Mouse (Mus musculus): ENCODE results near the gene Disp1.

Gene Disp1

DNA sequence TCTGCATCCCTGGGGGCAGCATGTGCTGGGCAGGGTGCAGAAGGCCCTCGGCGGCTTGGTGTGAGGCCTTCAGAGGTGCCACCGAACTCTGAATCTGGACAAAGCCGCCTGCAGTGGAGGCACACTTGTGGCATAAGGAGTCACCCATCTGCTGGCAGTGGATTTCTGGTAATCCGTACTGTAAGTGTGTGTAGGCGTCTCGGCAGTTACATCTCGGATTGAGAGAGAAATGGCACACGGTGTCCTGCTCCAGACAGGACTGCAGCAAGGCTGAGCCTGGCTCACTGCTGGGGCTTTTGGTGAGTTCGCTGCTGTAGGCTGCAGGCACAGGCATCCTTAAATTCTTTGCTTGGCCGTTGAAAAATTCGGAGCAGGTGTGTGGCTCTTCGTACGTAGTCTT, 134.5 kb downstream of the Disp1 start:
- no peak for DNase-seq (ENCODE audit: low read depth, low spot score)

- no peak for DNase-seq (ENCODE audit: low read depth, low spot score)
Measured at GRCm38 (mm10) chr1:183084085-183085050, 137.0 kb downstream of the Disp1 start.

GRCm38 (mm10) chr1:183082436-183082835, 138.9 kb downstream of the Disp1 start:
- DNase-seq (ENCODE audit: low read depth, low spot score): no peak

- DNase-seq (ENCODE audit: low read depth, low spot score): no peak
Measured at GRCm38 (mm10) chr1:183081126-183081525, 140.2 kb downstream of the Disp1 start.

DNA sequence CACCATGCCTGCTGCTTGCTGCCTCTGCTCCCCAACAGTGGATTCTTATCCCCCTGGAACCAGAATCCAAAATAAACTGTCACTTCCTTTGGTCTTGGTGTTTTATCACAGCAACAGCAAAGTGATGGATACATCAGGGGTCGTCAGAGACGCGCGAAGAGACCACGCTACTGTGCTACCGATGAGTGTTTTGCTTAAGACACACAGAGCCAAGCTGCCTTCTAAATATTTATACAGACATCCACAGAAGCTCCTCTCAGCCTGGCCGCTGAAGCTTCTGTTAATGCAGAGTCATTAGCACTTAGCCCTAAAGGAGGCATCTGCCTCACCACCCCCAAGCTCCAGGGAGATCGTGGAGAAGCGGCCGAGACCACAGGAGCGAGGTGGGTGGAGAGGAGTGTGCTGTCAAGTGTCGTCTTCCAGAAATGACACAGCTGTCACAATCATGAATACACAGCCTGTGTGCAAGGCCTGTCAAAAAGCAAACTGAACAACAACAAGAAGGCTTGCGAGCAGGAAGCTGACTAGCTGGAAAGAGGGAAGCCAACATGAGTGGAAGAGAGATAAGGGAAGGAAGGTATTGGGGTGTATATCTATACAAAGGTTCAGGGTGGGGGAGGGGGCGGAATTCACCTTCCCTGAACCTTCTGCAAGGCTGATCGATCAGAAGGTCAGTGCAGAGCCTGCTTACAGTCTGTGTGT, 146.1 kb downstream of the Disp1 start:
- DNase-seq (ENCODE audit: low read depth, low spot score): no peak

DNA sequence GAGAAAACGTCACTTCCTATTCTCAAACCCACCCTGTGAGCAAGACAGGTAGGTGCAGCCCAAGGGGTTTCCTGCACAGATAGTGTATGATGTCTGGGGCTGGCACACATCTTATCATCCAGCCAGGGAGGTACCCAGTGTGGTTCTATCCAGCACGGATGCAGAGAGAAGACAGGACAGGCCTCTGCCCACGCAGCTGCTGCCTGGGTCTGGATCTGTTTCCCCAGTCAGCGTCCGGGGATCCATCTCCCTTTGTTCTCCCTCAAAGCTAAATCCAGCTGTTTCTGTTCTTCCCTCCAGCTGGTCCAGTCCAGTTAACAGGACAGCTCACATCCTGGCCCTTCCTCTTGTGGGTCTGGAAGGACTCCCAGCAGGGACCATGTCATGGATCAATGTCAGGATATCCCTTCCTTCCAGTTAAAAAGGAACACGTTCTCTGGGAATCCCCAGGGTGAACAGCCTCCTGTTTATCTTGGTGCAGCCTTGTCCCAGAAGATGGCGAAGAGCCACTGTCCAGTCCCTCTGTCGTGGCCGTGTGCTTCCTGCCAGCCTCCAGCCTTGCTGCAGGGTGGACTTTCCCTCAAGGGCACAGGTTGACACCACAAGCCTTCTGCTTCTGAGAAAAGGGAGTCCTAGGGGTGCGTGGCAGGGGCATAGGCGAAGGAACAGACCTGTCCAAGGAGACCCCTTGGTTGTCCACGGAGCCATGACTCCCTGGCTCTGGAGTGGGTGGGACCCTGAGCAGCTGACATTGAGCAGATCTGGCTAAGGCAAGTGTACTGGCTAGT, 148.9 kb downstream of the Disp1 start:
- no peak for DNase-seq (ENCODE audit: low read depth, low spot score)

DNA sequence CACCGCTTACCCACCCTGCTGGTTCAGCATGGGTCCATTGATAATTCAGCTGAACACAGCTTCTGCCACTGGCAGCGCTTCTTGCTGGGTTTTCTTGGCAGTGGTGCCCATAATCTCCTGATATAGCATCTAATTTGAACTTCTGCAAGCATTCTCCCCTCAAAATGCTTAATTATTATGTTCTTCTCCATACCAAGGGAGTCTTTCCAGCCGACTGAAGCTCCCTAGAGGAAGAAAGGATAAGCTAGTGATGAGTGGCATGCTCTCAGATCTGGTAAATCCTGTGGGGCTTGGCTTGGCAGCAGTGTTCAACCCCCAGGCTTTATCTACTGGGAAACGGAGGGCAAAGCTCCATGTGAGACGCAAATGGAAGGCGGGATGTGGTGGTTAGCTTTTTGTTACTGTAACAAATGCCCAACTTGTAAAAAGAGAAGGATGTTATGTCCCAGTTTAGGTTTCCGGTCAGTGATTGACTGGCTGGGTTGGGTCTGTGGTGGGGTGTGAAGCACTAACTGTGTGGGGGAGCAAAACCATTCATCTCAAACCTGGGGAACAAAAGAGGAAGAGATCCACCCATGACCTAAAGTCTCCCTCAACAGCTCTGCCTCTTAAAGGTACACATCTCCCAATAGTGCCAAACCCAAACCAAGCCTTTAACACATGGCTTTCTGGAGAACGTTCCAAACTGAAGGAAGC, 151.2 kb downstream of the Disp1 start:
- DNase-seq (ENCODE audit: low read depth, low spot score): no peak

DNA sequence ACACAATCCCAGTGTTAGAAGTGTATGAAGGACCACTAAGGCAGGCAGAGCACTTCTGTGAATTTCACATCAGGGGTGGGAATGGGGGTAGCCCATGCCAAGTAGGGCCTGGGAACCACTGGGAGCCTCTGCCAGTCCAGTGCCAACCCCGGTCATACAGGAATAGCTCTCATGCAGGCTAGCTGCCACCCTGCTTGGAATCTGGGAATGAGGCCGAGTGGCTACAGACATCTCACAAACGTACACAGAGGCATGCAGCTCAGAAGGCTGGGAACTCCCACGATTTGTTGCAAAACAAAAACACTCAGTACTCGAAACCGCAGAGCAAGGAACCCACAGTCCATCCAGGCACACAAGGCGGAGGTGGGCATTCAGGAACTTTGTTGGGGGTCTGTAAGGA, 153.5 kb downstream of the Disp1 start:
- DNase-seq (ENCODE audit: low read depth, low spot score): no peak

DNA sequence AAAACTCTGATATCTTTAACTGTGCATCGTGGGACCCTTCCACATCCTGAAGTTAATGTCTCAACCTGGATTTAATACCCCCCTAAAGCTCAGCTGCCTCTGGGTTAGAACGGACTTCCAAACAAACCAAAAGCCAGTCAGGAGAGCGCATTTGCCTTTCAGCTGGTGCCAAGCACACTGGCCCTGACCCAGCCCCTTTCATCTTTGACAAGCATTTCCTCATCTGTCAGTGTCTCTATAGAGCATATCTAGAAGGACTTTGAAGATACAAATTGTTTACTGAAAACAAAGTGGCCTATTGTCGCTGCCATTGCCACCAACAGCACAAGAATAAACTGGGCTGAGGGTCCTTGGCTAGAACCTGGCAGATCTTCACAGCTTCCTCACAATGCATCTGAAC, 154.3 kb downstream of the Disp1 start:
- no peak for DNase-seq (ENCODE audit: low read depth, low spot score)

GRCm38 (mm10) chr1:183060611-183061010, 160.7 kb downstream of the Disp1 start:
- no peak for DNase-seq (ENCODE audit: low read depth, low spot score)

DNA sequence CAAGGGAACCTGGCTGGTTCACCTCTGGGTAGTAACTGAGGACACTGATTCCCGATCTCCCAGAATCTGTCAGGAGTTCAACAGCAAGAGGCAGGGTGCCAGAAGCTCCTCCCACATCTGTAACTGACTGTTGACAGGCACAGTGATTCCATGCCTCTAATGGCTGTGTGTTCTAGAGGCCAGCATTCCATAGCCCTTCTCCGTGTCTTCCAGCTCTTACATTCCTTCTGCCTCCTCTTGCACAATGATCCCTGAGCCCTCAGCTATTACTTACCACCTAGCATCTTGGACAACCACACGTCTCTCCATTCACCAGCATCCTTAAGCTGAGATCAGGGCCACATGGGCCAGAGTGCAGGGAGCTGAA, 165.1 kb downstream of the Disp1 start:
- no peak for DNase-seq (ENCODE audit: low read depth, low spot score)

- no peak for DNase-seq (ENCODE audit: low read depth, low spot score)
Measured at GRCm38 (mm10) chr1:183055608-183056288, 165.6 kb downstream of the Disp1 start.

DNA sequence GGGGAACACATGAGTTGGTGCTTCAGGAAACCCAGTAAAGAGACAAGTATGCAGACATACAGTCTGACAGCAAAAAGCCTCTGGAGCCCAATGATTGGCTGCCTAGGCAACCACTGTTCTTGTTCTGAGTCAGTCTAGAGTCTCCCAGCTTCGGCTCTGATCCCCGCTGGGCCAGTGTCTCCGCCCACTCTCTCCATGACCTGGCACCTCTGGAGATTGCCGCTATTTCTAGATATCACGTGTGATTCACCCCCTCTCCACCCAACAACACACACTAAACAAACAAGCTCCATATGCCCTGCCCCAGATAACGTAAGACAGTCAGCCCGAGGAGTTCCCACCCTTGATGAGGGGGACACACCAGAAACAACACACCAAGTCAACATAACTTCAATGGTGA, 168.7 kb downstream of the Disp1 start:
- no peak for DNase-seq (ENCODE audit: low read depth, low spot score)

- no peak for DNase-seq (ENCODE audit: low read depth, low spot score)
Measured at GRCm38 (mm10) chr1:183049295-183049694, 172.0 kb downstream of the Disp1 start.

DNA sequence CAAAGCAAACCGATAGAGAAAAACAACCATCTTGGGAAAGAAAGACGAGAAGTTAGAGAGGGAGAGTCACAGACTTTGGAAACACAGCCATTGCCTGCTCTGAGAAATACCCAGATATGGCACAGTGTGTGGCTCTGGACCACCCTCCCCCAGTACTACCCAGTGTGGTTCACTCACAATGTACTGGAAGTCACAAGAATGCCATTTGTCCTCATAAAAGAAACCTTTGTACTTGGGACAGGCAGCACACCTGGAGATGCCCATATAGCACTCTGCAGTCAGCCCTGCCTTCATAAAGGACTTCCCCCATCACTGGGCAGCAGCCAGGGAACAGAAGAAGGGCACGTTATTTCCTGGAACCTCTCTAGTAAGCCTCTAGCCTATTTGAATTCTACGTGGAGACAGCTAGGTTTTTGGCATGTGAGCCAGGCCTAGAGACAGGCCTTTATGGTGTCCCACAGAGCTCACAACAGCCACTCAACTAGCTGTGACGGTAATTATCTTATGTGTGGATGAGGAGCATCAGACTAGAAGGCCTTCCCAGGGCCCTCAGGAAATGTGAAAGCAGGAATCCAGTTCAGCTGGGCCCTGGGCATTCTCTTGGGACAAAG, 173.3 kb downstream of the Disp1 start:
- no peak for DNase-seq (ENCODE audit: low read depth, low spot score)

DNA sequence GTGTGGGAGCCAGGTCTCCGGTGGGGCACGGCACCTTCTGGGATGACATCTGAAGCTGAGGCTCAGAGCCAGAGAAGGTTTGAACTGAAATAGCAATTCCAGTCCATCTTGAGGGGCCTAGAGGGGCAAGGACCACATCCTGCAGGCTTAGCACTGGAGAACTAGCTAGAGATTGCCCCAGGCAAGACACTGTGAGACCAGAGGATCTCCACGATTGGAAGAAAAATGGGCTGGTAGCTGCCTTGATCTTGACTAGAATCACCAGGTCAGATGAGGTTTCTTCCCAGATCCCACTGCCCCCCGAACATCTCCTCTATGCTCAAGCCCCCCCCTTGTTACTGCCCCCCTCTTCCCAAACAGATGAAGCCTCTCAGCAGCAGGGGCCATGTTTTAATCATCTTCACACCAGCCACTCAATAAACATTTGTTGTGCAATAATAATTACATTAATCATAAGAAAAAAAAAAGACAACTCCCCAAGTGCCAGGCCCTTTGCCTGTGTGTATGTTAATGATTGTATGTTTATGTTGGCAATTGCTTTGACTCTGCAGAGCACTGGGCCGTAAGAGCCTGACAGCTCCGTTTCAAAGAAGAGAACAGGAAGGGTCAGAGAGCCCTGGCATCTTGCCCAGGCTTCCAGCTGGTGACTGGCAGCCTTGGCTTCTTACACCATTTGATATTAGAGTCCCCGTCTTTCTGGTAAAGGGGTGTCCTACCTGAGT, 174.0 kb downstream of the Disp1 start:
- DNase-seq (ENCODE audit: low read depth, low spot score): no peak

DNA sequence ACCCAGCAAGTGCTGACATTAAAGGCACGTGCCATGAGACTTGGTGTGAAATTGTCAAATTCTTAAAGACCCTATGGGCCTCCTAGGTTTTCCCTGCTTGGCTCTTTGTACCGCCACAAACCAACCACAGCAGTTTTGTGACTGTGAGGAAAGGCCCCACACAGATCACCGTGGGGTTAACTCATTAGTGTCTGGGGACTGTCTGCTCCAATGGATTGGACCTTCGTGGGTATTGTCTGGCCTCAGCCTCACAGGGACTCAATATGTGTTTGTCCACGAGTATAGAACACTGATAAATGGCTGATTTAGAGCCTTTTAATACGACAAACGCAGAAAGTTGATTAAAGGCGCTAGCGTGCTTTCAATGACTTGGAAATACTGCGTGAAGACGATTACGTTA, 175.2 kb downstream of the Disp1 start:
- no peak for DNase-seq (ENCODE audit: low read depth, low spot score)

DNA sequence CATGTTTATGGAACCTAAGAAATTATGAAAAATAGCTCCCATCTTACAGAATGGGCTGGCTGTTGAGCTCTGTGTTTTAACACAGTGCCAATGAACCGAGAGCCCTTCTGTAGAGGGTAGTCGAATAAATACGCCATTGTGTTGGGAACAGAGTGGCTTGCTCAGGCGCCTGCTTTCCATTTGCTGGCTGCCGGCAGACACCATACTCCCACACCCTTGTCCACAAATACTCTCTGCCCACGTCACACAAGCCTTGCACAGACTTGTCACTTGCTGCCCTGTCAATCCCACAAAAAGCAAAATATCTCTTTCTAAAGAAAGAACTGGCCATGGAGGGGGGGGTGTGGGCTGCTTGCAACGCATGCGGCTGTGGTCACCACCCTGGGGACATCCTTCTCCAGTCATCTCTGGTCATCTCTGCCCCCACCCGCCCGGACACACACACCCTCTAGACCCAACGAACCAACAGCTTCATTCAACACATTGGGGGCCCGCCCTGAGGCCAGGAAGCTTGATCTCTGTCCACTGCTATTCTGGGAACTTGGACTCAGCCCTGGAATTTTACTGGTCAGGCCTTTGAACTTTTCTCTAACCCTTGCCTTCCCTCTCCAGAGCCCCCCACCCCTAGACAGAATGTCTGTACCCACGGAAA, 178.0 kb downstream of the Disp1 start:
- no peak for DNase-seq (ENCODE audit: low read depth, low spot score)

- no peak for DNase-seq (ENCODE audit: low read depth, low spot score)
Measured at GRCm38 (mm10) chr1:183041703-183042102, 179.6 kb downstream of the Disp1 start.
